Mouse (Mus musculus) kidney, adult 2 months (tissue): Measurements from ENCODE around the gene D8Ertd738e.

Experiments used
- CTCF ChIP-seq: fragments of 200-500 bp; conservative IDR thresholded peaks from 2 replicates; pipeline ENCODE4 v1.5.1; 2011; ENCODE audit warnings: low read depth, mild to moderate bottlenecking, control low read depth, low read length, moderate library complexity, mixed read lengths; ENCODE audit not compliant: insufficient read depth, insufficient read length
- POLR2A ChIP-seq: fragments of 200-500 bp; IDR thresholded peaks from one replicate; pipeline ENCODE4 v1.6.1; 2011; ENCODE audit warnings: low read depth, low read length, control low read depth

DNA sequence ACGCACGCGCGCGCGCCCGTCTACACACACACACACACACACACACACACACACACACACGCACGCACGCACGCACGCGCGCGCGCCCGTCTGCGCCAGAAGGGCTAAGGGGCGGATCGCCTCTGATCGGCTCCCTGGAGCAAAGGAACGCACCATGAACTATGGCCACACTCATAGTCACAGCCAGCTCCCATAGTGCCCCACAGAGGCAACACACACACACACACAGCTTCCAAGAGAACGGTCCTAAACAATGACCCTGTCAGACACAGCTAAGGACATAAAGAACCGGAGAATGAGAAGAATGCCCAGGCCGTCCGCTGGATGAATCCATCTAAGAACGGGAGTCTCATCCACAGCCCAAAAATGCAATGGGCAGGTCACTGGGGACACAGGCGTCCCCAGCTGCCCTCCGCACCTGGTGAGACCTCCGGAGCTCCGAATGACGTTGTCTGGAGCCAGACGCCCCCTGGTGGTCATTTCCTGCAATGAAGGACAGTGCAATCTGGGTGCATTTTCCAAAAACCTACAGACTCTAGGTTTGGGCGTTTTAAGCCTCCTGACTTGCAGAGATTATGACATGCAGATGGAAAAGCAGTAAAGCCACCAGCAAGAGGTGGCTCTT lies 39.2 kb downstream of the D8Ertd738e start:
- TF ChIP-seq CTCF: peak; percentile 78
- no peak for TF ChIP-seq POLR2A
